In the genomic region with DNA sequence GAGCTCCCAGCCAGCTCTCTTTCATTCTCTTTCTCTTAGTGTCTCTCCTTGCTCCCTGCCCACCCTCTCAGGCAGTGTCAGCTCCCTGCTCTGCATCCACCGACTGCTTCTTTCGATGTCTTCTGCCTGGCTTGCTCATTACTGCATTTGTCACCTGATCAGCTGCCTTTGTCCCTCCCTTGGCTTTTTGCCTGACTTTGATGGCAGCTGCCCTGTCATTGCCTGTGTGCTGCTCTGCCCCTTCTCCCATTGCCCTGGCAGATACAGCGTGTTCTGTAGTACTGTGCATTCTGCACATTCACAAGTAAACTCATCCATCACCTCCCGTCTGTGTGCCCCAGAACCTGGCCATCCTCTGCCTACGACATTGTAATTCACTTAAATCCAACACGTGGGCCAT, we compare ENCODE assay signal across 8 mouse cellular contexts. TPM values are rescaled to one million over a fixed set of nuclear protein-coding genes. Genes with fewer than 3 reads are reported as not detected.
DNase-seq lines count a peak whose midpoint lies in the region; ATAC-seq lines count a peak whose summit lies in the region.

No protein-coding gene starts in this region.

- H3K36me3 ChIP-seq in megakaryocyte, embryonic 14.5 days (replicated peaks; ENCODE audit: low read length) = peaks cover 20% of the 10 kb centered on the region
- no peaks in the 10 kb centered on the region for H3K36me3 ChIP-seq in heart, embryonic 14.5 days (ENCODE audit: control insufficient read depth, insufficient read depth, low read length)
- no peaks in the 10 kb centered on the region for H3K36me3 ChIP-seq in neural tube, embryonic 12.5 days

- H3K27me3 ChIP-seq in megakaryocyte, embryonic 14.5 days (replicated peaks) = no peaks in the 10 kb centered on the region
- no peaks in the 10 kb centered on the region for H3K27me3 ChIP-seq in heart, embryonic 14.5 days (ENCODE audit: control insufficient read depth, insufficient read depth, low read length)
- H3K27me3 ChIP-seq in neural tube, embryonic 12.5 days (replicated peaks) = no peaks in the 10 kb centered on the region

- ATAC-seq in megakaryocyte, adult 5-6 weeks (ENCODE audit: poor library complexity, severe bottlenecking) = no peak
- no peak for ATAC-seq in heart, embryonic 14.5 days (ENCODE audit: insufficient number of reproducible peaks, insufficient read depth, low FRiP score, low read depth)
- ATAC-seq in neural tube, embryonic 12.5 days (ENCODE audit: low FRiP score, low read depth) = peak; percentile 81
- no peak for ATAC-seq in granulocyte monocyte progenitor cell, adult 5-6 weeks (replicated peaks; ENCODE audit: poor library complexity, severe bottlenecking)

- peak overlapping the region; percentile 4 to 41; a peak in 3 of 4 replicates for H3K27ac ChIP-seq in heart, embryonic 14.5 days (replicated peaks in 1 of 2; ENCODE audit: control insufficient read depth in 1 of 2, insufficient read depth in 1 of 2, low read depth in 2 of 2, low read length in 2 of 2)
- H3K27ac ChIP-seq in neural tube, embryonic 12.5 days = no peak overlapping the region

- peak overlapping the region; percentile 52; the same call in 1 of the 2 replicates for H3K9ac ChIP-seq in heart, embryonic 14.5 days (ENCODE audit: low read length)
- H3K9ac ChIP-seq in neural tube, embryonic 12.5 days = no peak overlapping the region

- H3K4me3 ChIP-seq in megakaryocyte, embryonic 14.5 days (replicated peaks) = peak overlapping the region; percentile 84
- H3K4me3 ChIP-seq in heart, embryonic 14.5 days (ENCODE audit: control insufficient read depth in 1 of 2, insufficient read depth in 1 of 2, low read depth in 1 of 2, low read length in 2 of 2) = no peak overlapping the region
- H3K4me3 ChIP-seq in neural tube, embryonic 12.5 days = no peak overlapping the region

- H3K4me1 ChIP-seq in megakaryocyte, embryonic 14.5 days = peaks cover 59% of the 10 kb centered on the region
- H3K4me1 ChIP-seq in heart, embryonic 14.5 days (ENCODE audit: control insufficient read depth in 2 of 2, insufficient read depth in 2 of 2, low read length in 2 of 2) = peaks cover 7 to 40% of the 10 kb centered on the region in 2 experiments
- H3K4me1 ChIP-seq in neural tube, embryonic 12.5 days = peaks cover 25% of the 10 kb centered on the region

- peaks cover 6% of the 10 kb centered on the region for H3K9me3 ChIP-seq in megakaryocyte, embryonic 14.5 days
- no peaks in the 10 kb centered on the region for H3K9me3 ChIP-seq in heart, embryonic 14.5 days (ENCODE audit: control insufficient read depth, low read length)
- no peaks in the 10 kb centered on the region for H3K9me3 ChIP-seq in neural tube, embryonic 12.5 days

- peak overlapping the region; percentile 15; the same call in 1 of the 2 replicates for H3K4me2 ChIP-seq in heart, embryonic 14.5 days (ENCODE audit: low read length)
- H3K4me2 ChIP-seq in neural tube, embryonic 12.5 days (replicated peaks) = no peak overlapping the region; the same call in 1 of the 2 replicates

- 32% methylated on average over 6 of the region's 6 CpGs for WGBS in heart, embryonic 14.5 days
- WGBS in neural tube, embryonic 12.5 days = 14% methylated on average over 6 of the region's 6 CpGs

- peak; percentile 40 to 65 for DNase-seq in cerebellum, postnatal 4 days (ENCODE audit: low spot score in 2 of 2)
- DNase-seq in left cerebral cortex, adult 11 months (ENCODE audit: low spot score) = peak; percentile 62
- DNase-seq in spleen, postnatal 4 days (ENCODE audit: low spot score in 2 of 2) = no peak

RNA-seq across cellular contexts. Expression of gene Ptpra, which starts 46.0 kb away (rescaled TPM):
- polyA plus RNA-seq in megakaryocyte, embryonic 14.5 days (2012; ENCODE audit: insufficient read depth, low replicate concordance) = 8.0 and 14.1 TPM in 2 replicates
- 59.3 and 60.3 TPM in 2 replicates for total RNA-seq in megakaryocyte, adult 5-6 weeks (2015)
- 163 and 173 TPM in 2 replicates for total RNA-seq in megakaryocyte, adult 5-6 weeks (2017)
- polyA plus RNA-seq in heart, embryonic 14.5 days (2014; fragmentation: Nextera tagmentation; extraction: Ambion mirVana) = 87.2 and 88.5 TPM in 2 replicates
- 114 and 124 TPM in 2 replicates for polyA plus RNA-seq in neural tube, embryonic 12.5 days (2016; fragmentation: Nextera tagmentation; extraction: Ambion mirVana)
- 68.9 and 76.2 TPM in 2 replicates for total RNA-seq in granulocyte monocyte progenitor cell, adult 5-6 weeks (2014; fragmentation: Nextera tagmentation)
- 118 and 138 TPM in 2 replicates for total RNA-seq in granulocyte monocyte progenitor cell, adult 5-6 weeks (2017)

Comparison
In these comparisons a context has a peak if more than half of its experiments do, and no peak if none do; other contexts are left out.
1. DNase-seq: peak in cerebellum, postnatal 4 days (2 of 2) and left cerebral cortex, adult 11 months (single experiment); none in spleen, postnatal 4 days (0 of 2).